Mouse (Mus musculus) brown adipose tissue, adult 24 weeks (tissue): ENCODE measurements around the gene Yaf2. TPM values are rescaled to one million over a fixed set of nuclear protein-coding genes. Genes with fewer than 3 reads are reported as not detected.

Source experiments
- H3K27ac ChIP-seq: fragments of 200-500 bp; replicated peaks from 2 replicates; pipeline ENCODE4 v1.5.1; 2012; ENCODE audit warnings: low read depth, mild to moderate bottlenecking, low read length
- H3K4me1 ChIP-seq: fragments of 200-500 bp; 2 replicates; pipeline ENCODE4 v1.6.1; 2012; ENCODE audit warnings: low read length, mixed read lengths; ENCODE audit not compliant: control insufficient read depth, insufficient read depth, insufficient read length
- H3K4me3 ChIP-seq: fragments of 200-500 bp; 2 replicates; pipeline ENCODE4 v1.5.1; 2012; ENCODE audit warnings: low read depth, mild to moderate bottlenecking, low read length, moderate library complexity; ENCODE audit not compliant: insufficient read depth
- polyA plus RNA-seq: library from polyadenylated mRNA; stranded (reverse); fragments of >200 nt; gene quantifications from 2 replicates; pipeline ENCODE4 v1.2.4, GENCODE M21; 2012; ENCODE audit not compliant: missing spikeins, insufficient read depth, insufficient read length

Gene Yaf2
- polyA plus RNA-seq, 1 experiment = 62.9 TPM

DNA sequence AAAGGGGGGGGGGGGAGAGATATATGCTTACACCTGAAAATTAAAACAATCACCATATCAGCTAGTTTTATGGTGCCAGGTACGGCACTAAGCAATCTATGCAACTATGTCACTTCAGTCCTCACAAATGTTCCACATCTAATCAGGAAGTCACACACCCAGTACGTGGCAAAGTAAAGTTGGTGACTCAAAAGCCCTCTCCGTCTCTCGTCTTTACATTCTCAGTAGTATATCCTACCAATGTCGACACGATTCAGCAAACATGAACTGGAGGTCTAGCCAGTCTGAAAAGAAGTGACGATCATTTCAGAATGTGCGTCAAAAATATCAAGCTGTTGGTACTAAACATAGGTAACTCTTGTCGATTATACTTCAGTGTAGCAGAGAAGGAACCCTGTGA lies 63.8 kb downstream of the Yaf2 start:
- Histone ChIP-seq H3K4me1 (peaks cover 13% of the 10 kb centered on the region; the same call in 1 of the 2 replicates), H3K27ac (no peak overlapping the region), H3K4me3 (no peak overlapping the region)

DNA sequence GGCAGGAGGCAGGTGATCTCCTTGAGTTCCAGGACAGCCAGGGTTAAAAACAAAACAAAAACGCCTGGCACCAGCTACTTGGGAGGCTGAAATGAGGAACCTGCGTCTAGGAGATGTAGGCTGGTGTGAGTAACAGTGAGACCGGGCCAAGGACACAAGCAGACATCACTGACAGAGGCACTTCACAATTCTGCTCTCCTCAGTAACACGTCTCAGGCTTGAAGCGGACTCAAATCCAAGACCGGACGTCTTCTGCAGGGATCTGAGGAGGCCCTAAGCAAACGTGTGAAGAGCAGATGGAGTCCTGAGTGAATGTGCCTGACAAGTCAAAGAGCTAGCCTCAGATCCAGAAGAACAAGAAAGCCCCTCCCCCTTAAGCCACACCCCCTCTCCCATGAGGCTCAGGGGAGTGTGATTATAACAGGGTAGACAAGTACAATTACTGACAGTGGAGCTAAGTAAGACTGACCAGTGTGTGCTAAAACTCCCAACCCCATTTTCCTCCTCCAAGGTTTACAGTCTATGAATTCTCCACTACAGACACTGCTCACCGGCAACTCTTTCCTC lies 66.4 kb downstream of the Yaf2 start:
- no peak overlapping the region for H3K4me3 ChIP-seq
- no peak overlapping the region for H3K27ac ChIP-seq
- H3K4me1 ChIP-seq = peaks cover 7% of the 10 kb centered on the region; the same call in 1 of the 2 replicates

- H3K4me1 ChIP-seq = peaks cover 7% of the 10 kb centered on the region; the same call in 1 of the 2 replicates
- no peak overlapping the region for H3K27ac ChIP-seq
- no peak overlapping the region for H3K4me3 ChIP-seq
Measured at GRCm38 (mm10) chr15:93269572-93269971, 67.2 kb downstream of the Yaf2 start.

DNA sequence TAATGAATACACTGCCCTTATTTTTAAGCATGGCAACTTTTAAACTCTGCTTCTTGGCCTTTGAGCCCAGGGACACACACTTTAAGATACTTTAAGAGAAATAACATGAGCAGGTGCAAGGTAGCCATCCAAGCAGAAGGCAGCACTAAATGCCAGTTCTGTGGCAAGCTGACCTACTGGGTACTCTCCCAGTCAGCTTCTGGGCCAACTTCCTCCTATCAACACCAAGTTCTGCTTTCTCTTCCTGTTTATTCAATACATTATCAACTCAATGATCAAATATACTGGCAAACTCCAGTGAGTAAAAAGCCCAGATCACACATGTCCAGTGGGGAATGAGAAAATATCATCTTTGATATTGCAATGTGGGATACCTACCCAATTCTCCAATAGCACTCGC lies 68.7 kb downstream of the Yaf2 start:
- Histone ChIP-seq H3K4me1 (0 out of 2 replicates have a peak, but pooled peaks cover under 1% of the 10 kb centered on the region), H3K27ac (no peak overlapping the region), H3K4me3 (no peak overlapping the region)

GRCm38 (mm10) chr15:93267479-93267878 lies 69.3 kb downstream of the Yaf2 start:
- Histone ChIP-seq H3K27ac (no peak overlapping the region), H3K4me1 (no peaks in the 10 kb centered on the region), H3K4me3 (no peak overlapping the region)

GRCm38 (mm10) chr15:93266361-93266760 lies 70.4 kb downstream of the Yaf2 start:
- Histone ChIP-seq H3K4me1 (no peaks in the 10 kb centered on the region), H3K27ac (no peak overlapping the region), H3K4me3 (no peak overlapping the region)

GRCm38 (mm10) chr15:93265728-93266127 lies 71.0 kb downstream of the Yaf2 start:
- Histone ChIP-seq H3K27ac (no peak overlapping the region), H3K4me1 (no peaks in the 10 kb centered on the region), H3K4me3 (no peak overlapping the region)

DNA sequence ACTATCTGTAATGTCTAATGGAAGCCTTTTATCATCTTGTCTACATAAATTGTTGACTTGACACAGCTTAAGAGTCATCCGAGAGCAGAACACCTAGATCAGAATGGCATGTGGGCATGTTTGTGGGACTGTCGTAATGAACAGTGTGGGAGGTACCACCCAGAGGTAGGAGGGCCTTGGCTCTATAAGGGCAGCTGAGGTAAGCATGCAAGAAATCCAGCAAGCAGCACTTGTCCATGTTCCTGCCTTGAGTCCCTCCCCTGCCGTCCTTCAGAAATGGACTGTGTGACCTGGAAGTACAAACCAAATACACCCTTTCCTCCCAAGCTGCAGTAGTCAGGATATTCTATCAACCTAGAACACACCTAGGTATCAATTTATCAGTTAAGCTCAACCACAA lies 71.5 kb downstream of the Yaf2 start:
- no peaks in the 10 kb centered on the region for H3K4me1 ChIP-seq
- H3K4me3 ChIP-seq = no peak overlapping the region
- H3K27ac ChIP-seq = no peak overlapping the region

DNA sequence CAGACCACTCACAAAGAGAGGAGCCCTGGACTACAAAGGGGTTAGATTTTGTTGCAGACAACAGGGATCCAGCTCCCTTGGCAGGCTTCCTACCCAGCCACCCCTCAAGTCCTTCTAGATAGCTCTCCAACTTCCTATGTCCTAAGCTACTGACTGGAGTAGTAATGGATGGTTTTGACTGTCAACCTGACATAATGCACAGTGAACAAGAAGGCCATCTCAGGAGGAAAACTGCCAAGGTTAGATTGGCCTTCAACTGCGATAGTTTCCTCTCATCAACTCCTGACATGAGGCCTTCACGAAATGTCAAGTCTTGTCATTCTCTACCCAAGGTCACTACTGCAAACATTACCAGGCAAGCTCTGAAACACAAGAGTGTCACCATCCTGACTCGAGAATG lies 72.5 kb downstream of the Yaf2 start:
- no peak overlapping the region for H3K27ac ChIP-seq
- no peak overlapping the region for H3K4me3 ChIP-seq
- no peaks in the 10 kb centered on the region for H3K4me1 ChIP-seq

DNA sequence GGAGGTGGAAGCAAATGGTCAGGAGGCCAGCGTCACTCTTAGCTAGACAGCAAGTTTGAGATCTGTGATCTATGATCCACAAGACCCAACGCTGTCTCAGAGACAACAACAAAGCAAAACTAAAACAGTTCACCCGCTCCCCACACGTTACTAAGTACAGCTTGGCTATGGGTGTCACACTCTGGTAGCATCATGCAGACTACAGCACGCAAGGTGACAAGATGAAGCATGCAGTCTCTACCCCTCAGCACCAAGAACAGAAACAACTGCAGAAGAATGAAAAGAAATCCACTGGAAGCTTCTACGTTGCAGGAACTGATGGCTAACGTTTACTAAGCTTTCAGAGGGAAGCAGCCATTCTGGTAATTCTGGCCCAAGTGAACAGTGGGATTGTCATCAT lies 73.2 kb downstream of the Yaf2 start:
- Histone ChIP-seq H3K27ac (no peak overlapping the region), H3K4me3 (no peak overlapping the region), H3K4me1 (no peaks in the 10 kb centered on the region)

- no peaks in the 10 kb centered on the region for H3K4me1 ChIP-seq
- no peak overlapping the region for H3K27ac ChIP-seq
- no peak overlapping the region for H3K4me3 ChIP-seq
Measured at GRCm38 (mm10) chr15:93262818-93263217, 73.9 kb downstream of the Yaf2 start.

- H3K27ac ChIP-seq = no peak overlapping the region
- H3K4me3 ChIP-seq = no peak overlapping the region
- H3K4me1 ChIP-seq = no peaks in the 10 kb centered on the region
Measured at GRCm38 (mm10) chr15:93262274-93262673, 74.5 kb downstream of the Yaf2 start.

- no peaks in the 10 kb centered on the region for H3K4me1 ChIP-seq
- no peak overlapping the region for H3K4me3 ChIP-seq
- no peak overlapping the region for H3K27ac ChIP-seq
Measured at GRCm38 (mm10) chr15:93259933-93260332, 76.8 kb downstream of the Yaf2 start.

DNA sequence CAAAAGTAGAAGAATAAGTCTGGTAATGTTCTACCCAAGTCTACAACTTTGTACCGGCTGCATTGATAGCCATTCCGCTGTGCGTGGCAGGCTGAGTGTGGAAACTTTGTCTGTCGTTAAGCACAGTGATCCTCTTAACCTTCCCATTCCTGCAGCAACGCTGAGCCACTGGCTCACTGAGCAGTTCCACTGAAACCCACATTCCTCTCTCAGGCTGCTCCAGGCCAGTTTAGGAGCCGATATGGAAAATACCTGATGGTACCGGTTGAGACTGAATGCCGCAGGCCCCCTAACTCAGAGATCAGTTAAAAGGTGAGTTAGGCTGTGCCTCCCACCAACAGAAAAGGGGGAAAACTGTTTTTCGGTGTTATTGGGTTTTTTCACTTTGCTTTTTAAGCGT lies 81.4 kb downstream of the Yaf2 start:
- no peaks in the 10 kb centered on the region for H3K4me1 ChIP-seq
- no peak overlapping the region for H3K27ac ChIP-seq
- H3K4me3 ChIP-seq = no peak overlapping the region

DNA sequence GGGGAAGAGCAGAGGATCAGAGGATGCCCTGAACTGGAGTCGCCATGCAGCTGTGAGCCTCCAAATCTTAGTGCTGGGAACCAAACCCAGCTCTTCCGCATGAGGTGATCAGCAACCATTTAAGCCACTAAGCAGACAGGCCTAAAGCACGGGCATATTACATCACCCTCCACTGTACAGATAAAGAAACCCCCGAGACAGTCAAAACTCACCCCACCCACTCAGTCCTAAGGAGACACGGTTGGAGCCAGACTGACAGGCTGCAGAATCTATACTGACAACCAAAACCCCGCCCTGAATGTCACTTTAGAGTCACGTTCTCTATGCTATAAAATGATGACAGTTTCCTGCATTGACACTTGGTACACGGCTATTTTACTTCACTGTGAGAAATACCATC lies 83.6 kb downstream of the Yaf2 start:
- no peak overlapping the region for H3K4me3 ChIP-seq
- H3K27ac ChIP-seq = no peak overlapping the region
- no peaks in the 10 kb centered on the region for H3K4me1 ChIP-seq

DNA sequence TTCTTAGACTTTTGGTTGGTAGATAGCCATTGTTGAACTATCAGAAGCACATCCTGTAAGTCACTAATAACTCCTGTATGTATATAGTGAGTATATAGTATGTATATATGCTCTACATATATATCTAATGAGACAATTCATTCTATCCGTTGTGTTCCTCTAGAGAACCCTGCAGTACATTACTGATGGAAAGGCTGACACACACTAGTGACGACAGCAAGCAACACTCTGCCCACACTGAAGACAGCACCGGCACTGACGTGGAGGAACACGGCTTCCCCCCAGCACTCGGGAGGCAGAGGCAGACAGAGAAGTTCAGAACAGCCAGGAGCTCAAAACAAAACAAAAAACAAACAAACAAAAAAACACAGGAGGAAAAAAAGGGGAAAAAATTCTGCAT lies 84.3 kb downstream of the Yaf2 start:
- no peak overlapping the region for H3K4me3 ChIP-seq
- H3K4me1 ChIP-seq = no peaks in the 10 kb centered on the region
- H3K27ac ChIP-seq = 0 out of 2 replicates have a peak overlapping the region, but pooled peaks have one; percentile 20
